ENCODE assay signal across 21 mouse cellular contexts in genomic region chr4:33661862-33662261, GRCm38 (mm10).
A peak's percentile ranks its signal among the peaks of the same experiment; 100 is the strongest.
DNase-seq lines count a peak whose midpoint lies in the region; ATAC-seq and TF ChIP-seq lines count a peak whose summit lies in the region.
"Had no signal": no experiment of that assay in that cellular context is flagged by ENCODE, and none has a peak within 500 bp of the region (broad histone marks: within the 10 kb centered on the region; RNA-seq: fewer than 3 reads in every experiment).

No protein-coding gene starts in this region.

- no peaks in the 10 kb centered on the region for H3K4me1 ChIP-seq in liver, postnatal 0 days (ENCODE audit: insufficient read depth)
- peaks cover 13% of the 10 kb centered on the region; the same call in 1 of the 2 replicates for H3K4me1 ChIP-seq in intestine, embryonic 16.5 days (ENCODE audit: control insufficient read depth, insufficient read depth, low read length)

- 92% methylated on average over 3 of the region's 3 CpGs for WGBS in liver, postnatal 0 days (ENCODE audit: insufficient replicate concordance)
- WGBS in intestine, embryonic 16.5 days = 66% methylated on average over 3 of the region's 3 CpGs

- DNase-seq in liver = peak; percentile 68
- DNase-seq in liver, postnatal 0 days = no peak
- peak; percentile 20 for DNase-seq in R1 (ENCODE audit: low read depth, low spot score)
- no peak for DNase-seq in left cerebral cortex, adult 11 months (ENCODE audit: low spot score)
- DNase-seq in gastrocnemius, adult 8-10 months (ENCODE audit: low spot score in 2 of 2) = no peak
- DNase-seq: cerebellum, adult 9-11 months; heart, postnatal 14 days; kidney, postnatal 36 days; layer of hippocampus, adult 9-11 months; lung, embryonic 14.5 days; lung, postnatal 4 days; thymus, postnatal 14 days had no signal

- no peak overlapping the region for H3K4me3 ChIP-seq in liver, postnatal 0 days (ENCODE audit: low read depth, low read length)
- no peak overlapping the region for H3K4me3 ChIP-seq in intestine, embryonic 16.5 days (ENCODE audit: low read length)
- H3K4me3 ChIP-seq: forebrain, embryonic 15.5 days; heart, embryonic 12.5 days; hindbrain, embryonic 12.5 days; limb, embryonic 12.5 days; midbrain, embryonic 12.5 days; neural tube, embryonic 12.5 days had no signal

- H3K9ac ChIP-seq in liver, postnatal 0 days (replicated peaks) = no peak overlapping the region
- no peak overlapping the region for H3K9ac ChIP-seq in intestine, embryonic 16.5 days (ENCODE audit: low read depth, low read length)
- H3K9ac ChIP-seq: forebrain, embryonic 15.5 days; heart, embryonic 12.5 days; hindbrain, embryonic 12.5 days; limb, embryonic 12.5 days; lung, embryonic 14.5 days; midbrain, embryonic 12.5 days; neural tube, embryonic 12.5 days had no signal

- no peaks in the 10 kb centered on the region for H3K27me3 ChIP-seq in liver, postnatal 0 days (ENCODE audit: insufficient read depth, low read length)
- H3K27me3 ChIP-seq in intestine, embryonic 16.5 days (replicated peaks; ENCODE audit: control insufficient read depth, insufficient read depth, low read length) = no peaks in the 10 kb centered on the region
- H3K27me3 ChIP-seq: forebrain, embryonic 15.5 days; heart, embryonic 12.5 days; hindbrain, embryonic 12.5 days; limb, embryonic 12.5 days; midbrain, embryonic 12.5 days; neural tube, embryonic 12.5 days had no signal

- no peak for ATAC-seq in liver, postnatal 0 days
- peak; percentile 60 for ATAC-seq in intestine, embryonic 16.5 days
- ATAC-seq in megakaryocyte progenitor cell, adult 5-6 weeks (replicated peaks; ENCODE audit: poor library complexity) = peak; percentile 69
- ATAC-seq: forebrain, embryonic 15.5 days had no signal

- no peak overlapping the region for H3K27ac ChIP-seq in liver, postnatal 0 days (ENCODE audit: low read depth)
- no peak overlapping the region for H3K27ac ChIP-seq in intestine, embryonic 16.5 days (ENCODE audit: low read length)
- H3K27ac ChIP-seq: hindbrain, embryonic 12.5 days; limb, embryonic 12.5 days; midbrain, embryonic 12.5 days; neural tube, embryonic 12.5 days had no signal

- no peaks in the 10 kb centered on the region for H3K36me3 ChIP-seq in liver, postnatal 0 days (replicated peaks; ENCODE audit: insufficient read depth, low read length)
- no peaks in the 10 kb centered on the region for H3K36me3 ChIP-seq in intestine, embryonic 16.5 days (ENCODE audit: control insufficient read depth, insufficient read depth, low read length)
- H3K36me3 ChIP-seq: forebrain, embryonic 15.5 days; G1E; heart, embryonic 12.5 days; hindbrain, embryonic 12.5 days; limb, embryonic 12.5 days; midbrain, embryonic 12.5 days; neural tube, embryonic 12.5 days had no signal

- H3K4me2 ChIP-seq in liver, postnatal 0 days (ENCODE audit: low read depth, low read length) = no peak overlapping the region
- no peak overlapping the region for H3K4me2 ChIP-seq in intestine, embryonic 16.5 days (ENCODE audit: low read depth, low read length)
- H3K4me2 ChIP-seq: forebrain, embryonic 15.5 days; heart, embryonic 12.5 days; hindbrain, embryonic 12.5 days; limb, embryonic 12.5 days; lung, embryonic 14.5 days; midbrain, embryonic 12.5 days; neural tube, embryonic 12.5 days had no signal

- TF ChIP-seq CTCF in liver, postnatal 0 days (IDR thresholded peaks at IDR 0.05; ENCODE audit: low read depth) = no peak

- no peaks in the 10 kb centered on the region for H3K9me3 ChIP-seq in liver, postnatal 0 days (ENCODE audit: low read length)
- H3K9me3 ChIP-seq in intestine, embryonic 16.5 days (ENCODE audit: control insufficient read depth, low read length) = no peaks in the 10 kb centered on the region
- H3K9me3 ChIP-seq: forebrain, embryonic 15.5 days; G1E; heart, embryonic 12.5 days; hindbrain, embryonic 12.5 days; limb, embryonic 12.5 days; midbrain, embryonic 12.5 days; neural tube, embryonic 12.5 days had no signal

- TF ChIP-seq EP300 in liver, postnatal 0 days (IDR thresholded peaks at IDR 0.05; ENCODE audit: low read depth) = no peak

Comparison
In these comparisons a context has a peak if more than half of its experiments do, and no peak if none do; other contexts are left out.
1. DNase-seq: peak in liver (single experiment) and R1 (single experiment); none in liver, postnatal 0 days (single experiment), left cerebral cortex, adult 11 months (single experiment) and gastrocnemius, adult 8-10 months (0 of 2).